ENCODE assay signal across 31 mouse cellular contexts in the genomic region with DNA sequence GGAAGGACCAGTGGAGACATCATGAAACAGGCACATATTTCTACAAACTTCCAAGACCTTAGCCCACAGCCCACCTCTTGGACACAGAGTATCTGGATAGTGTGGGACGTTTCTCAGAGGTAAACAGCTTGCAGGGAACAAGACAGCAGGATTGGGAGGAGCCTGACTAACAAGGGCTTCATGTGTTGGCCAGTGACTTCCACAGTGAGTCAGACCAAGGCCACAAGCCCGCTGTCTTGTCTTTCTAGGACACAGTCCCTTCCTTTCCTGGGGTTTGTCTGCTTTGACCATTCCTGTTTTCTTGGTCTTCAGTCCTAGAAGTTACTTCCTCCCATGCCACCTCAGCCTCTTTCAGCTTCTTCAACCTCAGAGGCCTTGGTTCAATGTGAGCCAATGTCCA. TPM values are rescaled to one million over a fixed set of nuclear protein-coding genes. Genes with fewer than 3 reads are reported as not detected.
A peak's percentile ranks its signal among the peaks of the same experiment; 100 is the strongest.
DNase-seq lines count a peak whose midpoint lies in the region; ATAC-seq and TF ChIP-seq lines count a peak whose summit lies in the region.
"Had no signal": no experiment of that assay in that cellular context is flagged by ENCODE, and none has a peak within 500 bp of the region (broad histone marks: within the 10 kb centered on the region; RNA-seq: fewer than 3 reads in every experiment).

No protein-coding gene starts in this region.

- 0 out of 2 replicates have a peak overlapping the region, but pooled peaks have one; percentile 75 for H3K27ac ChIP-seq in liver, embryonic 13.5 days
- H3K27ac ChIP-seq in liver, postnatal 0 days (ENCODE audit: low read depth), result no peak overlapping the region
- H3K27ac ChIP-seq in ES-Bruce4 (ENCODE audit: insufficient read depth, low read length), result peak overlapping the region; percentile 71; the same call in 1 of the 2 replicates
- H3K27ac ChIP-seq: embryonic facial prominence, embryonic 12.5 days; embryonic facial prominence, embryonic 15.5 days; gastrocnemius, adult 2 months; hindbrain, embryonic 12.5 days; hindbrain, embryonic 15.5 days had no signal

- DNase-seq in adrenal gland, postnatal 14 days, result peak; percentile 49
- no peak for DNase-seq in adrenal gland, postnatal 25 days
- DNase-seq in liver, embryonic 13.5 days, result no peak
- no peak for DNase-seq in liver, postnatal 0 days
- DNase-seq in 416B (ENCODE audit: low read depth), result peak; percentile 28
- DNase-seq: cerebellum, adult 11-12 months; cerebellum, adult 8-10 months; cerebellum, postnatal 10 days; cerebellum, postnatal 36 days; forebrain, postnatal 0 days; gastrocnemius, adult 2 months; gastrocnemius, postnatal 14 days; heart, adult 11 months had no signal

- TF ChIP-seq POLR2A in ES-Bruce4 (IDR thresholded peaks at IDR 0.05; ENCODE audit: insufficient read depth, low read length), result no peak

- WGBS in liver, embryonic 13.5 days (ENCODE audit: insufficient replicate concordance), result 63% methylated on average over 2 of the region's 2 CpGs
- WGBS in liver, postnatal 0 days (ENCODE audit: insufficient replicate concordance), result 72% methylated on average over 2 of the region's 2 CpGs

- TF ChIP-seq CTCF in liver, postnatal 0 days (IDR thresholded peaks at IDR 0.05; ENCODE audit: low read depth), result no peak
- TF ChIP-seq CTCF in ES-Bruce4 (IDR thresholded peaks at IDR 0.05; ENCODE audit: low read depth, low read length), result no peak

- TF ChIP-seq EP300 in liver, postnatal 0 days (IDR thresholded peaks at IDR 0.05; ENCODE audit: low read depth), result no peak
- TF ChIP-seq EP300 in ES-Bruce4 (IDR thresholded peaks at IDR 0.05; ENCODE audit: insufficient read depth, low read depth, low read length), result no peak

- H3K27me3 ChIP-seq in liver, embryonic 13.5 days, result no peaks in the 10 kb centered on the region
- 0 out of 2 replicates have a peak, but pooled peaks cover 3% of the 10 kb centered on the region for H3K27me3 ChIP-seq in liver, postnatal 0 days (ENCODE audit: insufficient read depth, low read length)
- H3K27me3 ChIP-seq in ES-Bruce4 (ENCODE audit: control insufficient read depth, insufficient read depth, low read length, poor library complexity, severe bottlenecking), result no peaks in the 10 kb centered on the region
- H3K27me3 ChIP-seq: embryonic facial prominence, embryonic 15.5 days; hindbrain, embryonic 15.5 days; Patski had no signal

- no peak overlapping the region for H3K9ac ChIP-seq in liver, embryonic 13.5 days
- no peak overlapping the region for H3K9ac ChIP-seq in liver, postnatal 0 days (replicated peaks)
- H3K9ac ChIP-seq in ES-Bruce4 (ENCODE audit: low read depth, poor library complexity, severe bottlenecking), result no peak overlapping the region
- H3K9ac ChIP-seq: embryonic facial prominence, embryonic 12.5 days; embryonic facial prominence, embryonic 15.5 days; forebrain, postnatal 0 days; hindbrain, embryonic 12.5 days; hindbrain, embryonic 15.5 days had no signal

- no peaks in the 10 kb centered on the region for H3K9me3 ChIP-seq in liver, embryonic 13.5 days (replicated peaks)
- H3K9me3 ChIP-seq in liver, postnatal 0 days (ENCODE audit: low read length), result no peaks in the 10 kb centered on the region
- H3K9me3 ChIP-seq in ES-Bruce4 (replicated peaks; ENCODE audit: control insufficient read depth, insufficient read depth, low read length, poor library complexity, severe bottlenecking), result no peaks in the 10 kb centered on the region
- H3K9me3 ChIP-seq: embryonic facial prominence, embryonic 12.5 days; embryonic facial prominence, embryonic 15.5 days; G1E; hindbrain, embryonic 12.5 days; hindbrain, embryonic 15.5 days had no signal

- H3K4me2 ChIP-seq in liver, embryonic 13.5 days, result no peak overlapping the region
- no peak overlapping the region for H3K4me2 ChIP-seq in liver, postnatal 0 days (ENCODE audit: low read depth, low read length)
- H3K4me2 ChIP-seq: embryonic facial prominence, embryonic 12.5 days; embryonic facial prominence, embryonic 15.5 days; heart, embryonic 11.5 days; hindbrain, embryonic 12.5 days; hindbrain, embryonic 15.5 days had no signal

- no peak overlapping the region for H3K4me3 ChIP-seq in liver, embryonic 13.5 days (replicated peaks)
- H3K4me3 ChIP-seq in liver, postnatal 0 days (ENCODE audit: low read depth, low read length), result no peak overlapping the region
- no peak overlapping the region for H3K4me3 ChIP-seq in ES-Bruce4 (ENCODE audit: low read depth, low read length)
- H3K4me3 ChIP-seq: embryonic facial prominence, embryonic 12.5 days; embryonic facial prominence, embryonic 15.5 days; gastrocnemius, adult 2 months; hindbrain, embryonic 12.5 days; hindbrain, embryonic 15.5 days had no signal

- no peak for ATAC-seq in liver, embryonic 13.5 days (ENCODE audit: low read depth)
- ATAC-seq in liver, postnatal 0 days, result no peak
- ATAC-seq: forebrain, embryonic 14.5 days; forebrain, postnatal 0 days; intestine, postnatal 0 days; Patski had no signal

- H3K36me3 ChIP-seq in liver, embryonic 13.5 days, result peaks cover 8% of the 10 kb centered on the region
- no peaks in the 10 kb centered on the region for H3K36me3 ChIP-seq in liver, postnatal 0 days (replicated peaks; ENCODE audit: insufficient read depth, low read length)
- H3K36me3 ChIP-seq in ES-Bruce4 (ENCODE audit: control insufficient read depth, insufficient read depth, low read length, poor library complexity, severe bottlenecking), result no peaks in the 10 kb centered on the region
- H3K36me3 ChIP-seq: embryonic facial prominence, embryonic 12.5 days; embryonic facial prominence, embryonic 15.5 days; hindbrain, embryonic 12.5 days; hindbrain, embryonic 15.5 days had no signal

- peaks cover 74% of the 10 kb centered on the region for H3K4me1 ChIP-seq in liver, embryonic 13.5 days (replicated peaks)
- H3K4me1 ChIP-seq in liver, postnatal 0 days (ENCODE audit: insufficient read depth), result peaks cover 24% of the 10 kb centered on the region
- H3K4me1 ChIP-seq in ES-Bruce4 (ENCODE audit: control insufficient read depth, insufficient read depth, low read length), result peaks cover 12% of the 10 kb centered on the region
- H3K4me1 ChIP-seq: embryonic facial prominence, embryonic 12.5 days had no signal

RNA-seq across cellular contexts. Expression of gene Rfx2, which starts 7.5 kb away (rescaled TPM):
- 5.9 and 6.0 TPM in 2 replicates for total RNA-seq in adrenal gland, postnatal 14 days (2021)
- total RNA-seq in adrenal gland, postnatal 25 days (2021), result 6.9 and 11.1 TPM in 2 replicates
- 10.1 and 10.7 TPM in 2 replicates for polyA plus RNA-seq in liver, embryonic 13.5 days (2015; fragmentation: Nextera tagmentation; extraction: Ambion mirVana)
- 3.1 and 3.6 TPM in 2 replicates for polyA plus RNA-seq in liver, postnatal 0 days (2015; fragmentation: Nextera tagmentation; extraction: Ambion mirVana)
- 27.5 and 30.5 TPM in 2 replicates for polyA plus RNA-seq in ES-Bruce4 (2011; ENCODE audit: insufficient read depth, insufficient read length, low read depth, missing spikeins)

RNA-seq across cellular contexts. Expression of gene Acsbg2, which starts 50.9 kb away (rescaled TPM):
- 0.44 and 0.64 TPM in 2 replicates for total RNA-seq in adrenal gland, postnatal 14 days (2021)
- 0.71 and 0.76 TPM in 2 replicates for total RNA-seq in adrenal gland, postnatal 25 days (2021)
- not detected in 2 replicates for polyA plus RNA-seq in liver, embryonic 13.5 days (2015; fragmentation: Nextera tagmentation; extraction: Ambion mirVana)
- polyA plus RNA-seq in liver, postnatal 0 days (2015; fragmentation: Nextera tagmentation; extraction: Ambion mirVana), result not detected in 2 replicates
- 0.46 and 0.68 TPM in 2 replicates for polyA plus RNA-seq in ES-Bruce4 (2011; ENCODE audit: insufficient read depth, insufficient read length, low read depth, missing spikeins)
- total RNA-seq: forebrain, postnatal 0 days; gastrocnemius, adult 2 months; gastrocnemius, postnatal 14 days; gastrocnemius, postnatal 4 days; heart, adult 8-10 months; heart, postnatal 25 days; hematopoietic stem cell, adult 5-6 weeks had no signal
- polyA plus RNA-seq: brain, embryonic 14.5 days; embryonic facial prominence, embryonic 12.5 days; forebrain, embryonic 11.5 days; forebrain, embryonic 14.5 days; forebrain, postnatal 0 days; G1E; heart, embryonic 11.5 days; heart, embryonic 14.5 days; hindbrain, embryonic 12.5 days; hindbrain, embryonic 15.5 days; intestine, embryonic 14.5 days; intestine, postnatal 0 days; Patski had no signal

RNA-seq across cellular contexts. Expression of gene 1700061G19Rik, which starts 51.9 kb away (rescaled TPM):
- total RNA-seq in adrenal gland, postnatal 14 days (2021), result 7.2 and 7.3 TPM in 2 replicates
- total RNA-seq in adrenal gland, postnatal 25 days (2021), result 5.4 and 8.9 TPM in 2 replicates
- 0.03 and 0.08 TPM in 2 replicates for polyA plus RNA-seq in liver, embryonic 13.5 days (2015; fragmentation: Nextera tagmentation; extraction: Ambion mirVana)
- 0.04 TPM in 1 of 2 replicates, not detected in the other for polyA plus RNA-seq in liver, postnatal 0 days (2015; fragmentation: Nextera tagmentation; extraction: Ambion mirVana)
- polyA plus RNA-seq in ES-Bruce4 (2011; ENCODE audit: insufficient read depth, insufficient read length, low read depth, missing spikeins), result 8.0 and 8.4 TPM in 2 replicates
- total RNA-seq: gastrocnemius, adult 2 months; gastrocnemius, postnatal 14 days; gastrocnemius, postnatal 4 days; heart, adult 8-10 months; heart, postnatal 25 days; hematopoietic stem cell, adult 5-6 weeks had no signal
- polyA plus RNA-seq: G1E, Patski had no signal

RNA-seq across cellular contexts. Expression of gene Prr22, which starts 53.3 kb away (rescaled TPM):
- total RNA-seq in adrenal gland, postnatal 14 days (2021), result 0.30 and 1.0 TPM in 2 replicates
- 0.79 and 1.5 TPM in 2 replicates for total RNA-seq in adrenal gland, postnatal 25 days (2021)
- 0.45 and 0.61 TPM in 2 replicates for polyA plus RNA-seq in liver, embryonic 13.5 days (2015; fragmentation: Nextera tagmentation; extraction: Ambion mirVana)
- 0.20 and 0.23 TPM in 2 replicates for polyA plus RNA-seq in liver, postnatal 0 days (2015; fragmentation: Nextera tagmentation; extraction: Ambion mirVana)
- polyA plus RNA-seq in ES-Bruce4 (2011; ENCODE audit: insufficient read depth, insufficient read length, low read depth, missing spikeins), result not detected in 2 replicates
- total RNA-seq: hematopoietic stem cell, adult 5-6 weeks had no signal

RNA-seq across cellular contexts. Expression of gene Dus3l, which starts 58.8 kb away (rescaled TPM):
- total RNA-seq in adrenal gland, postnatal 14 days (2021), result 29.1 and 37.2 TPM in 2 replicates
- 41.9 and 47.4 TPM in 2 replicates for total RNA-seq in adrenal gland, postnatal 25 days (2021)
- polyA plus RNA-seq in liver, embryonic 13.5 days (2015; fragmentation: Nextera tagmentation; extraction: Ambion mirVana), result 17.2 and 17.5 TPM in 2 replicates
- polyA plus RNA-seq in liver, postnatal 0 days (2015; fragmentation: Nextera tagmentation; extraction: Ambion mirVana), result 9.1 TPM in 2 replicates
- 18.4 and 18.9 TPM in 2 replicates for polyA plus RNA-seq in ES-Bruce4 (2011; ENCODE audit: insufficient read depth, insufficient read length, low read depth, missing spikeins)

Comparison
In these comparisons a context has a peak if more than half of its experiments do, and no peak if none do; other contexts are left out.
1. DNase-seq: peak in adrenal gland, postnatal 14 days (single experiment) and 416B (single experiment); none in adrenal gland, postnatal 25 days (single experiment), liver, embryonic 13.5 days (single experiment) and liver, postnatal 0 days (single experiment).